Mouse (Mus musculus) limb, embryonic 15.5 days (tissue): ENCODE data around the gene Tlcd2. TPM values are rescaled to one million over a fixed set of nuclear protein-coding genes. Genes with fewer than 3 reads are reported as not detected.
A peak's percentile ranks its signal among the peaks of the same experiment; 100 is the strongest.

Source experiments
- ATAC-seq: fragments of 200-750 bp; cut with Nextera tagmentation; 2 replicates; pipeline ENCODE4 v1.8.0; 2017; ENCODE audit warnings: low read depth, moderate TSS enrichment; ENCODE audit not compliant: insufficient number of reproducible peaks, low FRiP score, low TSS enrichment
- H3K27ac ChIP-seq: fragments of 300-500 bp; sonication (generic); 2 replicates; pipeline ENCODE4 v1.5.1; 2015; ENCODE audit warnings: moderate library complexity, mild to moderate bottlenecking, inconsistent platforms
- H3K27me3 ChIP-seq: fragments of 300-500 bp; sonication (generic); 2 replicates; pipeline ENCODE4 v1.6.1; 2015; ENCODE audit warnings: inconsistent platforms
- H3K36me3 ChIP-seq: fragments of 300-500 bp; sonication (generic); 2 replicates; pipeline ENCODE4 v1.6.1; 2015; ENCODE audit warnings: inconsistent platforms
- H3K4me1 ChIP-seq: fragments of 300-500 bp; sonication (generic); 2 replicates; pipeline ENCODE4 v1.6.1; 2015; ENCODE audit warnings: inconsistent platforms
- H3K4me2 ChIP-seq: fragments of 300-500 bp; sonication (generic); 2 replicates; pipeline ENCODE4 v1.6.1; 2015; ENCODE audit warnings: mild to moderate bottlenecking, inconsistent platforms
- H3K4me3 ChIP-seq: fragments of 300-500 bp; sonication (generic); 2 replicates; pipeline ENCODE4 v1.5.1; 2015; ENCODE audit warnings: mild to moderate bottlenecking, inconsistent platforms
- H3K9ac ChIP-seq: fragments of 300-500 bp; sonication (generic); 2 replicates; pipeline ENCODE4 v1.6.1; 2015; ENCODE audit warnings: inconsistent platforms
- H3K9me3 ChIP-seq: fragments of 300-500 bp; sonication (generic); 2 replicates; pipeline ENCODE4 v1.6.1; 2016; ENCODE audit warnings: inconsistent platforms
- WGBS: fragments of 180-500 bp; shearing (Covaris S2); methylation state at CpG from one replicate; pipeline ENCODE4 v1.1.7; 2015; 5-methylcytosine and 5-hydroxymethylcytosine counted together
- polyA plus RNA-seq: library from polyadenylated mRNA; unstranded; fragments of >200 nt; fragmentation: Nextera tagmentation; extraction: Ambion mirVana; gene quantifications from 2 replicates; pipeline ENCODE4 v1.2.1, GENCODE M21; 2015

The Tlcd2 gene
- polyA plus RNA-seq, 1 experiment from 2014 or later: 30.8 TPM

- no peak for ATAC-seq
- Histone ChIP-seq H3K9me3 (no peaks in the 10 kb centered on the region), H3K27me3 (no peaks in the 10 kb centered on the region), H3K4me2 (peak overlapping the region; percentile 70), H3K4me1 (peaks cover 39% of the 10 kb centered on the region), H3K36me3 (peaks cover 9% of the 10 kb centered on the region), H3K27ac (peak overlapping the region; percentile 97), H3K9ac (peak overlapping the region; percentile 40), H3K4me3 (peak overlapping the region; percentile 81)
- WGBS: 3% methylated on average over 19 of the region's 19 CpGs
Measured at GRCm38 (mm10) chr11:75460103-75460843, 1.2 kb upstream of the Tlcd2 start.

GRCm38 (mm10) chr11:75461743-75462252 is 283 bp downstream of the Tlcd2 start:
- Histone ChIP-seq H3K36me3 (peaks cover 17% of the 10 kb centered on the region), H3K4me1 (peaks cover 37% of the 10 kb centered on the region)
- ATAC-seq: peak; percentile 0; the same call in 1 of the 2 replicates

GRCm38 (mm10) chr11:75462253-75462783 is 803 bp downstream of the Tlcd2 start:
- peak overlapping the region; percentile 94 for H3K4me2 ChIP-seq
- no peaks in the 10 kb centered on the region for H3K9me3 ChIP-seq
- H3K27me3 ChIP-seq: no peaks in the 10 kb centered on the region
- peak overlapping the region; percentile 47 for H3K9ac ChIP-seq
- H3K4me3 ChIP-seq: peak overlapping the region; percentile 81
- H3K27ac ChIP-seq: peak overlapping the region; percentile 86
- WGBS: 3% methylated on average over 15 of the region's 16 CpGs
- peaks cover 37% of the 10 kb centered on the region for H3K4me1 ChIP-seq
- peaks cover 17% of the 10 kb centered on the region for H3K36me3 ChIP-seq
- no peak for ATAC-seq

More at GRCm38 (mm10) chr11:75461743-75462252, 283 bp downstream of the Tlcd2 start:
- H3K27me3 ChIP-seq: no peaks in the 10 kb centered on the region
- peak overlapping the region; percentile 86 for H3K27ac ChIP-seq
- H3K9me3 ChIP-seq: no peaks in the 10 kb centered on the region
- peak overlapping the region; percentile 81 for H3K4me3 ChIP-seq
- H3K4me2 ChIP-seq: peak overlapping the region; percentile 94
- peak overlapping the region; percentile 47 for H3K9ac ChIP-seq
- under 1% methylated on average over 29 of the region's 30 CpGs for WGBS

GRCm38 (mm10) chr11:75462865-75463336 is 1.4 kb downstream of the Tlcd2 start:
- peak overlapping the region; percentile 94 for H3K4me2 ChIP-seq
- no peaks in the 10 kb centered on the region for H3K27me3 ChIP-seq
- H3K4me1 ChIP-seq: peaks cover 42% of the 10 kb centered on the region
- no peak overlapping the region for H3K9ac ChIP-seq
- H3K27ac ChIP-seq: peak overlapping the region; percentile 86
- H3K36me3 ChIP-seq: peaks cover 17% of the 10 kb centered on the region
- WGBS: 1% methylated on average over 9 of the region's 9 CpGs
- no peaks in the 10 kb centered on the region for H3K9me3 ChIP-seq
- ATAC-seq: peak; percentile 42
- peak overlapping the region; percentile 81 for H3K4me3 ChIP-seq

- no peaks in the 10 kb centered on the region for H3K27me3 ChIP-seq
- peak overlapping the region; percentile 86 for H3K27ac ChIP-seq
- H3K9ac ChIP-seq: no peak overlapping the region
- no peaks in the 10 kb centered on the region for H3K9me3 ChIP-seq
- 61% methylated on average over 4 of the region's 4 CpGs for WGBS
- H3K36me3 ChIP-seq: peaks cover 17% of the 10 kb centered on the region
- H3K4me2 ChIP-seq: peak overlapping the region; percentile 94
- H3K4me3 ChIP-seq: peak overlapping the region; percentile 81
- no peak for ATAC-seq
- H3K4me1 ChIP-seq: peaks cover 50% of the 10 kb centered on the region
Measured at GRCm38 (mm10) chr11:75463624-75464023, 2.1 kb downstream of the Tlcd2 start.

GRCm38 (mm10) chr11:75464417-75464816 is 2.9 kb downstream of the Tlcd2 start:
- H3K9me3 ChIP-seq: no peaks in the 10 kb centered on the region
- no peak overlapping the region for H3K9ac ChIP-seq
- H3K27me3 ChIP-seq: no peaks in the 10 kb centered on the region
- WGBS: 88% methylated on average over 6 of the region's 6 CpGs
- H3K4me1 ChIP-seq: peaks cover 46% of the 10 kb centered on the region
- no peak overlapping the region for H3K4me3 ChIP-seq
- no peak overlapping the region for H3K4me2 ChIP-seq
- ATAC-seq: no peak
- peaks cover 17% of the 10 kb centered on the region for H3K36me3 ChIP-seq
- no peak overlapping the region for H3K27ac ChIP-seq

- Histone ChIP-seq H3K4me1 (peaks cover 40% of the 10 kb centered on the region), H3K27ac (no peak overlapping the region), H3K36me3 (peaks cover 17% of the 10 kb centered on the region), H3K27me3 (no peaks in the 10 kb centered on the region), H3K4me2 (no peak overlapping the region), H3K9me3 (no peaks in the 10 kb centered on the region), H3K4me3 (no peak overlapping the region), H3K9ac (no peak overlapping the region)
- no peak for ATAC-seq
- 84% methylated on average over 6 of the region's 6 CpGs for WGBS
Measured at GRCm38 (mm10) chr11:75465051-75465450, 3.5 kb downstream of the Tlcd2 start.

GRCm38 (mm10) chr11:75466731-75467505 is 5.4 kb downstream of the Tlcd2 start:
- Histone ChIP-seq H3K4me2 (no peak overlapping the region), H3K27me3 (no peaks in the 10 kb centered on the region), H3K36me3 (peaks cover 17% of the 10 kb centered on the region), H3K9ac (no peak overlapping the region), H3K4me3 (no peak overlapping the region), H3K9me3 (no peaks in the 10 kb centered on the region), H3K27ac (no peak overlapping the region), H3K4me1 (peaks cover 34% of the 10 kb centered on the region)
- no peak for ATAC-seq
- WGBS: 99% methylated on average over 4 of the region's 4 CpGs

- ATAC-seq: 0 out of 2 replicates have a peak, but pooled peaks have one; percentile 56
- H3K4me2 ChIP-seq: peak overlapping the region; percentile 69
- H3K27ac ChIP-seq: peak overlapping the region; percentile 38; the same call in 1 of the 2 replicates
- H3K4me1 ChIP-seq: peaks cover 27% of the 10 kb centered on the region
- H3K9me3 ChIP-seq: no peaks in the 10 kb centered on the region
- H3K27me3 ChIP-seq: no peaks in the 10 kb centered on the region
- peaks cover 17% of the 10 kb centered on the region for H3K36me3 ChIP-seq
- peak overlapping the region; percentile 44 for H3K4me3 ChIP-seq
- WGBS: 17% methylated on average over 19 of the region's 19 CpGs
- peak overlapping the region; percentile 46 for H3K9ac ChIP-seq
Measured at GRCm38 (mm10) chr11:75467512-75468215, 6.1 kb downstream of the Tlcd2 start.

- H3K36me3 ChIP-seq: peaks cover 17% of the 10 kb centered on the region
- peak overlapping the region; percentile 69 for H3K4me2 ChIP-seq
- no peak overlapping the region for H3K9ac ChIP-seq
- ATAC-seq: no peak
- H3K27me3 ChIP-seq: no peaks in the 10 kb centered on the region
- 62% methylated on average over 7 of the region's 7 CpGs for WGBS
- no peaks in the 10 kb centered on the region for H3K9me3 ChIP-seq
- peak overlapping the region; percentile 44 for H3K4me3 ChIP-seq
- 0 out of 2 replicates have a peak overlapping the region, but pooled peaks have one; percentile 38 for H3K27ac ChIP-seq
- H3K4me1 ChIP-seq: peaks cover 19% of the 10 kb centered on the region
Measured at GRCm38 (mm10) chr11:75468410-75468809, 6.9 kb downstream of the Tlcd2 start.

GRCm38 (mm10) chr11:75469261-75469660 is 7.7 kb downstream of the Tlcd2 start:
- H3K9me3 ChIP-seq: no peaks in the 10 kb centered on the region
- H3K9ac ChIP-seq: no peak overlapping the region
- H3K4me3 ChIP-seq: no peak overlapping the region
- H3K27me3 ChIP-seq: no peaks in the 10 kb centered on the region
- 92% methylated on average over 4 of the region's 4 CpGs for WGBS
- H3K4me2 ChIP-seq: no peak overlapping the region
- no peak overlapping the region for H3K27ac ChIP-seq
- H3K4me1 ChIP-seq: peaks cover 14% of the 10 kb centered on the region
- ATAC-seq: no peak
- H3K36me3 ChIP-seq: peaks cover 17% of the 10 kb centered on the region
